Mouse (Mus musculus): ENCODE measurements around the gene Pld2.

DNA sequence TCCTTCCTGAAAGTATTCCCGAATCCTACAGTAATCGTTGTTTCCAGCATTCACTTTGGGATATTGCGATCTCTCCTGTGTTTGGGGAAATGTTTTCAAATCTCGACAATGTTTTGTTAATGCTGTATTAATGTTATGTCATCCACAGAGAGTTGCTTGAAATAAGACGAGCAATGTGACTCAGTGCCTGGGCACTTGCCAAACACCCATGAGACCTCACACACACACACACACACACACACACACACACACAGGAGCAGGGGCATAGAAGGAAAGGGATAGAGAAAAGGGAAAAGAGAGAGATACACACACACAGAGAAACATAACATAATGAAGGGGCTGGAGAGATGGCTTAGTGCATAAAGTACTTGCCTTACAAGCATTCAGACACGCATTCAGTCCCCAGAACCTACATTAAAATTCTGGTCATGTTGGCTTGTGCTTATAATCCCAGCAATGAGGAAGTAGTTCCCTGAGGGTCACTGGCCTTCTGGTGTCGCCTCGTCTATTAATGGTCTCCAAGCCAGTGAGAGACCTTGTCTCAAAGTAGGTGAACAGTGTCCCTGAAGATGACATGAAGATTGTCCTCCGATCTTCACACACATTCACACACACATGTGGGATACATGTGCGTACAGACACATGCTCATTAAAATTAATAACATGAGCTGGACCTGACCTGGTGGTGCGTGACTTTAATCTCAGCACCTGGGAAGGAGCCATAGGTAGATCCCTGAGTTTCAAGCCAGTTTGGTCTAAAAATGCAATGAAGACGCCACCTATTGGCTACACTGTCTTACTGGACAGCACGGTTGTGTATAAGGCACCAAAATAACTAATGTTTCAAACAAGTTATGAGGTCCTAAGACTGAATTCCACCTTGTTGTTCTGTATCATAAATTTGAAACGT, 40.0 kb upstream of the Pld2 start:
- TF ChIP-seq CTCF (IDR thresholded peaks at IDR 0.05; ENCODE audit: insufficient read depth, low read depth, low read length) (no peak), POLR2A (IDR thresholded peaks at IDR 0.05; ENCODE audit: insufficient read depth, low read depth, low read length) (no peak)
